Mouse (Mus musculus) right cerebral cortex, postnatal 14 days (tissue): ENCODE data around the gene Tspo2.

Experiments
- DNase-seq: peaks from one replicate; pipeline ENCODE4 v3.0.0; 2022

Gene Tspo2

DNA sequence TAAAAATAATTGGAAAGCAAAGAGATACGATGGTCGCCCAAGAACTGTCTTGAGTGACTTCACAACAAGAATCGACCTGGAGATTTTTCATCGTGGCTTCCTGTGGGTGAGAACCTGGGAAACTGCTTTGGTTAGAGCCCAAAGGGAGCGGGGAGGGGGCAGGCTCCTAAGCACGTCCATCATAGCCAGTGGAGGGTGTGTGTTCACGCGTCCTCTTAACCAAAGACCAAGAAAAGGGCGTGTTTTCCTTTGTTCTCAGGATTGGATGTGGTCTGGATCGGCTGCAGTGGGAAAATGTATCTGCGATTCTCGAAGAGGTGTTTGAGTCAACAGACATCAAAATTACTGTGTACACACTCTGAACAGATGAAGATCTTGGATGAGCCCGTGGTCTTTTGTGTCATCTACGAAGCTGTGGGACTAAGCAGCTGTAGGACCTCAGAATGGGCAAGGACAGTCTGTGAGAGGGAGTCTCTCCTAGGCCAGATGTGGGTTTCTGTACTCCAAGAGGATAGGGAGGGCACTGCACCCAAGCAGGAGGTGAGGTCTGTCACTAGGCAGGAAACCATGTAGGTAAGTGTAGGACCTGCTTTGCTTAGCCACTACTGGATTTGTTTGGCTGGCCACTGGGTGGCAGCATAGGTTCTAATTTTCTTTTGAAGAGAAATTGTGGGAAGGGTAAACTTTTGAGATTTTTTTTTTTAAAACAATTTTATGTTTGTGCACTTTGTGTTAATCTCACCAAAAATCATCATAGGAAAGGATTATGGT is 34.7 kb downstream of the Tspo2 start:
- DNase-seq = peak; percentile 77

DNA sequence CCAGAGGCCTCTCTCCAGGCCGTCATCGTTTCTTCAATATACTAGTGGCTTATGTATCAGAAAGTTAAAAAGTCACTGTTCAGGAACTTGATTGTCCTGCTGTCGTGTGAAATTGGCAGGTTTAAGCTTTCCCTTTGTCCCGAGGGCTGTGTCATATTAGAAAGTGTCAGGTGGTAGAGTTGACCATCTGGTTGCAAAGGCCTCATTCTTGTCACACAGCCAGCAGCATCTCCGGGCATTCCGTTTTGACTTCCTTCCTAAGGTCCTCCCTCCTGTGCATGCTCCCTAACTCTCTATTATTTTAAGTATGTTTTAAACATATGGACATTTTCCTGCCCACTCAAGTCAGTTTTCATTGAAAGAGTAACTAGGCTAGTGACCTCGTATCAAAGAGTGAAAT is 35.3 kb downstream of the Tspo2 start:
- no peak for DNase-seq

DNA sequence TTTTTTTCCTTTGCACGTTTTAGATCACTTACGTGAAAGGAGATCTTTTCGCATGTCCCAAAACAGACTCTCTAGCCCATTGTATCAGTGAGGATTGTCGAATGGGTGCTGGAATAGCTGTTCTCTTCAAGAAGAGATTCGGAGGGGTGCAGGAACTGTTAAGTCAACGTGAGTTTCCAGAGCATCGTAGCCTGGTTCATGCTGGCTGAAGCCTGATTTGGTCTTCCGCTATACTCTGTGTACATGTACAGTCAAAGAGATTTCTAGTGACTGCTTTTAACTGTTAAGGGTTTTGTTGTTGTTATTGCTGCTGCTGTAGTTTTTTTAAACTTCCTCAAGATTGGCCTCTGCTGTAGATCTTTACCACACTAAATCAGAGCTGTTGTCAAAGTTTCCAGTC is 40.1 kb downstream of the Tspo2 start:
- no peak for DNase-seq

GRCm38 (mm10) chr17:48410299-48410785 is 41.0 kb downstream of the Tspo2 start:
- no peak for DNase-seq

GRCm38 (mm10) chr17:48409380-48410298 is 41.7 kb downstream of the Tspo2 start, which contains the start of the genes Nfya and Oard1:
Gene Nfya, minus strand, starts transcription at chr17:48409906.
Gene Oard1, plus strand, starts transcription at chr17:48410014.
- peak; percentile 99 for DNase-seq

GRCm38 (mm10) chr17:48408526-48409291 is 42.6 kb downstream of the Tspo2 start:
- peak; percentile 71 for DNase-seq

DNA sequence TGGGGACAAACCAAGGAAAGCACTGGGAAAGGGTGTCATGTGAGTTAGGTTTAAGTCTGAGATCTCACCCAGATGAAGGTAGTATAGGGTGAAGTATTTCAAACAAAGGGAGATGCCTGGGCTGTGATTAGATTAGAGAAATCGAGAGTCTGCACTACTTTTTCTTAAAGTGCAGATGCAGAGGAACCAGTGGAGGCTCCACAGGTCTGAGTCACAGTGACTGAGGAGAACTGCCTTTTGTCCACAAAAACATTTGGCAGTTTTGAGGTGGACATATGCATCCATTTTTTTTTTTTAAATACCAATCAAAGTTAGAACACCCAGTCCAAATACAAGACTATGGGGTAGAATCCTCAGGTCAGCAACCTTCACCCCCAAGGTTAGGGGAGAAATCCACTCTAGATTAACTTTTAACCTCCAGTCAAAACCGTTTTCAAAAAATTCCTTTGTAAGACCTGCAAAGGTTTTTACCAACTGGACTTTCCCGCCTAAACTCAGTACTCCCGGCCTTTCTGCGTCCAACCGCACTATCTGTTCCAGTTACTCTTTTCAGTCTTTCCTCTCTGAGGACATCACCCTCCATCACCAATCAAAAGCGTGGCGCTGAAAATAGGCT is 43.3 kb downstream of the Tspo2 start:
- no peak for DNase-seq

- DNase-seq = no peak
Measured at GRCm38 (mm10) chr17:48407154-48407553, 44.2 kb downstream of the Tspo2 start.

DNA sequence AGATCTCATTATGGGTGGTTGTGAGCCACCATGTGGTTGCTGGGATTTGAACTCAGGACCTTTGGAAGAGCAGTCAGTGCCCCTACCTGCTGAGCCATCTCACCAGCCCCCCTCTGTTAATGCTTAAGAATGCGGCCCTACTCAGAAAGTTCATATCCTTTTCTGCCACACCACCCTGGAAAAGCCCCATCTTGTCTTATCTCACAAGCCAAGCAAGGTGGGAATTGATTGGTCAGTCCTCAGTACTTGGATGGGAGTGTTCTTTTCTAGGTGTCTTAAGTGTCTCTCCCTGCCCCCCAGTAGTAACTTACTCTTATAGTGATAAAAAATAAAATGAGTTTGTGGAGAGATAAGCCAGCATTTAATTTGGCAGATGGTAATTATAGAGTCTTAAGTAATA is 46.6 kb downstream of the Tspo2 start:
- no peak for DNase-seq

DNA sequence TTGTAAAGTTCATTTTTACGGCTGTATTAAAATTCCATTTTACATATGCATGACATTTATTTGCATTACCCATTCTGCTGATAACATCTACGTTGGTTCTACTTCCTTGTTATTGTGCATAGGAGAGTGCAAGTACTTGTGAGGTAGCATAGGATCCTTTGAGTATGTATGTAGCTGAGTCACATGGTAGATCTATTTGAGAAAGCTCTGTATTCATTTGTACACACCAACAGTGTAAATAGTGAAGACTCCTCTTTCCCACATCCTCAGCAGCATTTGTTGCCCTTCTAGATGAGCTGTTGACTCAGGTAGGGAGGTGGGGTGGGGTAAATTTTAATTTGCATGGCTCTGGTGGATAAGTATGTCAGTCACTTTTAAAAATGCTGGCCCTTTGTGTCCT is 47.5 kb downstream of the Tspo2 start:
- no peak for DNase-seq

DNA sequence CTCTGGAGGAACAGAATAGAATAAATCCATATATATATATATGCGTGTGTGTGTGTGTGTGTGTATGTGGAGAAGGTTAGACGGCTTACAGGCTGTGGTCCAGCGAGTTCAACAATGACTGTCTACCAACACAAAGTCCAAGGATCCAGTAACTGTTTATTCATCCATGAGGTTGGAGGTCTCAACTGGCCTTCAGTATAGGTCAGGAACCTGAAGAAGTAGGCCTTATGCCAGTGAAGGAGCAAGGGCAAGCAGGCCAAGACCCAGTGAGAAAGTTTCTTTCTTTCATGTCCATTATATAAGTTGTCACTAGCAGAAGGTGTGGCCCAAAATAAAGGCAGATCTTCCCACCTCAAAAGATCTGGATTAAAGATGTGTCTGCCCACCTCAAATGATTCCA is 48.6 kb downstream of the Tspo2 start:
- DNase-seq = no peak

DNA sequence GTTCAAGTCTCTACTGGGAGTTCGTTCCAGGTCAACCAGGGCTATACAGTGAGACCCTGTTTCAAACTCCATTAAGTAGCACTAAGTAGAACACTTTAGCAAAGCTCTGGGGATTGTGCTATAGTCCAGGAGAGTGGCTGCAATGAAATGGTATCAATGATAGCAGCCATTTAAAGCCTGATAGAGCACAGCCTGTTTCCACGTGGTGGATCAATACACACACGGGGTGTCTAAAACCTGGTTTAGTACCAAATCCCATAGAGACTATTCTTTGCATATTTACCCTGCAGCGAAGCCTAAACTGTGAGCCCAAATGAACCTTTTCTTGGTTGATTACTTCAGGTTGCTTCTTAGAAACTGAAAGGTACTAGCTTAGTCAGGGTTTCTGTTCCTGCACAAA is 49.6 kb downstream of the Tspo2 start:
- DNase-seq = no peak
